Mouse (Mus musculus): Measurements from ENCODE around the gene Fut8. TPM values are rescaled to one million over a fixed set of nuclear protein-coding genes. Genes with fewer than 3 reads are reported as not detected.
"Not testable (repeated sequence)": the region's sequence is repeated elsewhere in the genome, so short reads cannot be mapped to it uniquely, and the experiment has no call there.

Gene Fut8
- polyA plus RNA-seq, 1 experiment from 2014 or later: 28.0 TPM

GRCm38 (mm10) chr12:77225727-77226126 lies 12.2 kb upstream of the Fut8 start:
- WGBS: 75% methylated on average over 3 of the region's 3 CpGs
- H3K4me3 ChIP-seq: no peak overlapping the region
- H3K4me1 ChIP-seq: no peaks in the 10 kb centered on the region
- ATAC-seq (ENCODE audit: low FRiP score, low read depth): no peak
- no peak overlapping the region for H3K9ac ChIP-seq
- H3K4me2 ChIP-seq (replicated peaks): no peak overlapping the region
- no peaks in the 10 kb centered on the region for H3K36me3 ChIP-seq
- no peak overlapping the region for H3K27ac ChIP-seq
- H3K27me3 ChIP-seq: no peaks in the 10 kb centered on the region
- H3K9me3 ChIP-seq: no peaks in the 10 kb centered on the region

DNA sequence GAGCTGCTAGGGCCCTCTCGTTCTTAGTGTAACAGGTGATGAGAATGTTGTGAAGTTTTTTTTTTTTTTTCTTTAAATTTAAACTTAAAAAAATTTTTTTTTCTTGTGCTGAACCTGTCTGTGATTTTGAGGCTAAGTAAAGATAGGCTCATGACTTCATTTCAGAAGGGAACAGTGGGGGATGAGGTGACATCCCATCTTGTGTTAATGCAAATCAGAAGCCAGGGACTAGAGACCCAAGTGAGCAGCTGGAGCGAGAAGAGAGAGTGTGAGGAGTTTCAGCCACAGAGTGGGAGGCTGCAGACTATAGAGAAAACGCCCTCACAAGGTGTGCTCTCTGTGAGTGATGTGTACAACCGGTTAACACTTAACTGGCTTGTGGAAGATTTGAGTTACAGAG lies 2.0 kb upstream of the Fut8 start:
- Histone ChIP-seq H3K9me3 (no peaks in the 10 kb centered on the region), H3K27ac (no peak overlapping the region), H3K27me3 (no peaks in the 10 kb centered on the region), H3K4me1 (peaks cover 10% of the 10 kb centered on the region; the same call in 1 of the 2 replicates), H3K36me3 (no peaks in the 10 kb centered on the region), H3K4me2 (replicated peaks) (no peak overlapping the region), H3K4me3 (no peak overlapping the region), H3K9ac (no peak overlapping the region)
- no peak for ATAC-seq (ENCODE audit: low FRiP score, low read depth)
- WGBS: 49% methylated on average over 4 of the region's 4 CpGs

GRCm38 (mm10) chr12:77238531-77239389 lies 835 bp downstream of the Fut8 start:
- H3K4me2 ChIP-seq (replicated peaks): peak overlapping the region; percentile 95
- no peaks in the 10 kb centered on the region for H3K27me3 ChIP-seq
- no peaks in the 10 kb centered on the region for H3K36me3 ChIP-seq
- no peaks in the 10 kb centered on the region for H3K9me3 ChIP-seq
- H3K4me1 ChIP-seq: peaks cover 10% of the 10 kb centered on the region; the same call in 1 of the 2 replicates
- peak overlapping the region; percentile 91 for H3K27ac ChIP-seq
- H3K9ac ChIP-seq: peak overlapping the region; percentile 91
- H3K4me3 ChIP-seq: peak overlapping the region; percentile 78
- under 1% methylated on average over 97 of the region's 120 CpGs for WGBS
- peak; percentile 95 for ATAC-seq (ENCODE audit: low FRiP score, low read depth)

DNA sequence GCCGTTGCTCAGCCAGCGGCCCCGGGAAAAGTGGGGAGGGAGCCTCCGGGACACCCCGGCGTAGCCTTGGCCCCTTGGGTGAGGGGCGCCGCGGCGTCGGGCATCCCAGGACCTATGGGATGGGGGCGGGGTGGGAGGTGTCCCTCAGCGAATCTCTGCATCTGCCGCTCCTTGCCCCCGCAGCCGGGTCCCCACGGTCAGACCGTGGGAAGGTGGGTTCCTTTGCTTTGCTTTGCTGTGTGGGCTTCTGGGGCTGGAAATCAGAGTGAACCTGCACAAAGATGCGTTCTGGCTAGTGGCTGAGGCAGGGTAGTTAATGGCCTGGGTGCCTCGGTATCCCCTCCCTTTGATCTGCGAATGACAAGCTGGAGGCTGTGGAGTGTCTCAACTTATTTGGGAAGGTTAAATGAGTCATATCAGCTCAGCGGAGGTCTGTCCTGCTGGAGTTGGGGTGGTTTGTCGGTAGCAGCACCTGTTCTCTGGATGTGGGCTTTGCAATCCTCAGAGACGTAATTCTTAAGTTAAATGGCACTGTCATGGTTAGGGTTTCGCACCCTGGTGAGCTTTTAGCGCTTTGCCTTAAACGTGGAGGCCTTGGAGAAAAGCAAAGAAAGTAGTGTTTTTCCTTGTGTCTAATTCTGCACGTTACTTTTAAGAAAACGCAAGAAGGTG lies 1.6 kb downstream of the Fut8 start:
- WGBS: under 1% methylated on average over 29 of the region's 29 CpGs
- Histone ChIP-seq H3K4me1 (peaks cover 10% of the 10 kb centered on the region; the same call in 1 of the 2 replicates), H3K9ac (peak overlapping the region; percentile 91), H3K36me3 (no peaks in the 10 kb centered on the region), H3K9me3 (no peaks in the 10 kb centered on the region), H3K27ac (peak overlapping the region; percentile 91; the same call in 1 of the 2 replicates), H3K4me3 (peak overlapping the region; percentile 78), H3K27me3 (no peaks in the 10 kb centered on the region), H3K4me2 (replicated peaks) (peak overlapping the region; percentile 95)
- ATAC-seq (ENCODE audit: low FRiP score, low read depth): no peak

DNA sequence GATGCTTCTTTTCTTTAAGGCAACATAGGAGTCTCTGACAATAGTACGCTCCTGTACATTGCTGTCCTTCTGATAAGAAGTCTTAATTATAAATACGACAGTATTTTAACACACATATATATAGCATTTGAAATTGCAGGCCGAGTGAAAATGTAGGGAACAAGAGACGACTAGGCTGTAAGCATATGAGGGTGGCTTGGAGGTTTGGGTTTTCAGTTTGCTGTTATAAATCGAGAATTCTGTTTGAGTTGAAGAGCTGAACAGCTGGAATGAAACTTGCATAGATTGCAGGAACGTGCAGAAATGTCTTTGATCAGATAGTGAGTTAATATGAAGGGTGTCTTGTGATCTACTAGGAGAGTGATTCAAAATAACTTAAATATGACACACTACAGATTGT lies 2.4 kb downstream of the Fut8 start:
- H3K9me3 ChIP-seq: no peaks in the 10 kb centered on the region
- H3K27ac ChIP-seq: no peak overlapping the region
- peak overlapping the region; percentile 34 for H3K4me2 ChIP-seq (replicated peaks)
- ATAC-seq (ENCODE audit: low FRiP score, low read depth): no peak
- peak overlapping the region; percentile 20; the same call in 1 of the 2 replicates for H3K4me3 ChIP-seq
- 48% methylated on average over 6 of the region's 6 CpGs for WGBS
- H3K9ac ChIP-seq: no peak overlapping the region
- H3K27me3 ChIP-seq: no peaks in the 10 kb centered on the region
- no peaks in the 10 kb centered on the region for H3K36me3 ChIP-seq
- H3K4me1 ChIP-seq: peaks cover 10% of the 10 kb centered on the region; the same call in 1 of the 2 replicates

- Histone ChIP-seq H3K9me3 (no peaks in the 10 kb centered on the region), H3K36me3 (no peaks in the 10 kb centered on the region), H3K4me1 (peaks cover 10% of the 10 kb centered on the region; the same call in 1 of the 2 replicates), H3K27ac (no peak overlapping the region), H3K9ac (no peak overlapping the region), H3K27me3 (no peaks in the 10 kb centered on the region), H3K4me3 (no peak overlapping the region), H3K4me2 (replicated peaks) (no peak overlapping the region)
- no peak for ATAC-seq (ENCODE audit: low FRiP score, low read depth)
- WGBS: 76% methylated on average over 1 of the region's 1 CpGs
Measured at GRCm38 (mm10) chr12:77240839-77241238, 2.9 kb downstream of the Fut8 start.

DNA sequence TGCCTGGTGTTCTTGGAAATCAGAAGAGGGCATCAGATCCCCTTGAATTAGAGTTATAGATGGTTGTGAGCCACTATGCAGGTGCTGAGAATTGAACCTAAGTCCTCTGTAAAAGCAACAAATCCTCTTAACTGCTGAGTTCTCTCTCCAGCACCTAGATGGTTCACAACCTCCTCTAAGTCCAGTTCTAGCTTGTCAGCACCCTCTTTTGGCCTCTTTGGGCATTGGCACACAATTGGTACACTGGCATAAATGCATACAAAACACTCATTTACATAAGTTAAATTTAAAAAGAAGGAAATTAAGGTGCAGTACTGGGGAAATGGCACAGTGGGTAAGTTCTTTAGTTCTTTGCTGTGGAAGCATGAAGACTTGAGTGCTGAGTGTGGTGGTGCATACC lies 24.7 kb downstream of the Fut8 start:
- no peak for ATAC-seq (ENCODE audit: low FRiP score, low read depth)
- no peaks in the 10 kb centered on the region for H3K36me3 ChIP-seq
- no peak overlapping the region for H3K27ac ChIP-seq
- H3K4me1 ChIP-seq: no peaks in the 10 kb centered on the region
- H3K9ac ChIP-seq: no peak overlapping the region
- no peaks in the 10 kb centered on the region for H3K27me3 ChIP-seq
- no peak overlapping the region for H3K4me3 ChIP-seq
- no peaks in the 10 kb centered on the region for H3K9me3 ChIP-seq
- no peak overlapping the region for H3K4me2 ChIP-seq (replicated peaks)

DNA sequence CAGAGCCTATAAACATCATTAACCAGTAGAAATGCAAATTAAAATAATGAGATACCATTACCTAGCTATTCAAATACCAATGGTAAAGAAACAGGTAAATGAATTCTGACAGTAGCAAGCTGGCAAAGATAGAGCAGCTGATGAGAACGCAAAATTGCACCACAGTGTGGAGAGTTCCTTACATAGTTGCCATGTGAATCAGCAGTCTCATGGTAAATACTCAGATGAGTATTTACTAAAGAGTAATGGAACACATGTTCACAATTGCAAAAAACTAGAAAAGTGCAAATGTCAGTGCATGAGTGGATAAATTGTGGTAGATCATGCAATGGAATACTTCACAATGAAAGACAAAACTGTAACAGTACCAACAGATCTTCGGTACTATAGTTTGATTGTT lies 25.9 kb downstream of the Fut8 start:
- Histone ChIP-seq H3K27ac (no peak overlapping the region), H3K27me3 (no peaks in the 10 kb centered on the region), H3K36me3 (no peaks in the 10 kb centered on the region), H3K4me3 (no peak overlapping the region), H3K9me3 (no peaks in the 10 kb centered on the region), H3K9ac (no peak overlapping the region), H3K4me1 (no peaks in the 10 kb centered on the region), H3K4me2 (replicated peaks) (no peak overlapping the region)
- 83% methylated on average over 2 of the region's 2 CpGs for WGBS
- no peak for ATAC-seq (ENCODE audit: low FRiP score, low read depth)

DNA sequence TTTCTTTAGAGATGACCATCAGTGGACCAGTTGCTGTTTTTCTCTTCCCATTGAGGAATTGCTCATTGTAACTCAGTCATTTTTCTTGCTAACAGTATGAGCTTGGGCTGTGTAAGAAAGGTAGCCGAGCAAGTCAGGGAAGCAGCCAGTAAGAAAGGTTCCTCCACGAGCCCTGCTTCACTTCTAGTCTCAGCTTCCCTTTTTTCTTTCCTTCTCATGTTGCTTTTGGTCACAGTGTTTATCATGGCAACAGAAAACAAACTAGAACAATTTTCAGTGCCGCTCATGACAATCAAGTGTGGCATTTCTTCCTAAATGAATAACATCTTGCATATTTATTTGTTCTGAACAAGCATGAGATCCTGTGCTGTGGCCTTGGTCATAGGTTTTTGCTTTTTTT lies 32.8 kb downstream of the Fut8 start:
- Histone ChIP-seq H3K4me2 (replicated peaks) (no peak overlapping the region), H3K36me3 (no peaks in the 10 kb centered on the region), H3K27me3 (no peaks in the 10 kb centered on the region), H3K9ac (no peak overlapping the region), H3K27ac (no peak overlapping the region), H3K4me3 (no peak overlapping the region), H3K4me1 (no peaks in the 10 kb centered on the region), H3K9me3 (no peaks in the 10 kb centered on the region)
- 85% methylated on average over 3 of the region's 3 CpGs for WGBS
- no peak for ATAC-seq (ENCODE audit: low FRiP score, low read depth)

DNA sequence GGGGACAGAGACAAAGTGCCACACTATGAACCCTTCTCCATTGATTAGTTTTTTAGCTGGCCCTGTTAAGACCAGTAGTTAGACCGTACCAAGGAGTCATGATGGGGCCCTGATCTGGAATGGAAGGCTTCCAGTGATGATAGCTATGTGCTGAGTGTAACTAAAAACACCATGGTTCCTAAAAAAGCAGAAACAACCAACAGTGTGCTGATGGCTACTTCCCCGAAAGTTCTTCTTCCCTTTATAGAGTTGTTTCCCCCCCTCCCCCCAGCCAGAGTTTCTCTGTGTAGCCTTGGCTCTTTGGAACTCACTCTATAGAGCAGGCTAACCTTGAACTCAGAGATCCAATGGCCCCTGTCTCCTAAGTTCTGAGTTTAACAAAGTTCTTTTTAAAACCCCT lies 50.6 kb downstream of the Fut8 start:
- H3K27ac ChIP-seq: no peak overlapping the region
- ATAC-seq (ENCODE audit: low FRiP score, low read depth): no peak
- 0 out of 2 replicates have a peak, but pooled peaks cover 2% of the 10 kb centered on the region for H3K4me1 ChIP-seq
- H3K4me3 ChIP-seq: no peak overlapping the region
- H3K9ac ChIP-seq: no peak overlapping the region
- no peak overlapping the region for H3K4me2 ChIP-seq (replicated peaks)
- H3K27me3 ChIP-seq: no peaks in the 10 kb centered on the region
- WGBS: 95% methylated on average over 2 of the region's 2 CpGs
- no peaks in the 10 kb centered on the region for H3K9me3 ChIP-seq
- H3K36me3 ChIP-seq: no peaks in the 10 kb centered on the region

DNA sequence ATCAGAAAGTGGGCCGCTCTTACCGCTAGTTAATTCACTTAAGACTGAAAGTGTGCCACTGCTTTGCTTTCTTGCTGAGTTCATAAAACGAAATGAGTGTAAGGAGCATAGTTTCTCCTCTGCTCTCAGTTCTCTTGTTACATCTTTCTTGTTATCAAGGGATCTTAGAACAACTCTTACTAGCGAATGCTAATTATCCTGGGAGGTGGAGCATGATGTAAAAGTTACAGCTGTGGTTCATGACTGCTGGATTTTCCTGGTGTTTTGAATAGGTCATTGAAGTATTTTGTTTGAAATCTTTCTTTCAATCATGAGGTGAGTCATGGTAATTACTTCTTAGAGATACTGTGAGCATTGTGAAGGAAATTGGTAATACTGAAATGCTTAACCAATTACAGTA lies 53.1 kb downstream of the Fut8 start:
- Histone ChIP-seq H3K9ac (no peak overlapping the region), H3K9me3 (no peaks in the 10 kb centered on the region), H3K4me3 (no peak overlapping the region), H3K4me1 (0 out of 2 replicates have a peak, but pooled peaks cover 2% of the 10 kb centered on the region), H3K4me2 (replicated peaks) (no peak overlapping the region), H3K36me3 (no peaks in the 10 kb centered on the region), H3K27me3 (no peaks in the 10 kb centered on the region), H3K27ac (no peak overlapping the region)
- ATAC-seq (ENCODE audit: low FRiP score, low read depth): no peak
- WGBS: 59% methylated on average over 4 of the region's 4 CpGs

GRCm38 (mm10) chr12:77291864-77292263 lies 53.9 kb downstream of the Fut8 start:
- not testable (repeated sequence) for H3K4me2 ChIP-seq (replicated peaks); H3K9me3 ChIP-seq; H3K9ac ChIP-seq; H3K27me3 ChIP-seq; H3K4me3 ChIP-seq; ATAC-seq (ENCODE audit: low FRiP score, low read depth); H3K27ac ChIP-seq; H3K36me3 ChIP-seq; H3K4me1 ChIP-seq
- 71% methylated on average over 2 of the region's 2 CpGs for WGBS
